Mouse (Mus musculus): ENCODE measurements at regions not wholly inside any gene's neighbourhood (a gene's known extent, or its start where the extent isn't known, plus 50 kb on each side); places are given as distances from the start of the nearest gene placed in this dataset.

DNA sequence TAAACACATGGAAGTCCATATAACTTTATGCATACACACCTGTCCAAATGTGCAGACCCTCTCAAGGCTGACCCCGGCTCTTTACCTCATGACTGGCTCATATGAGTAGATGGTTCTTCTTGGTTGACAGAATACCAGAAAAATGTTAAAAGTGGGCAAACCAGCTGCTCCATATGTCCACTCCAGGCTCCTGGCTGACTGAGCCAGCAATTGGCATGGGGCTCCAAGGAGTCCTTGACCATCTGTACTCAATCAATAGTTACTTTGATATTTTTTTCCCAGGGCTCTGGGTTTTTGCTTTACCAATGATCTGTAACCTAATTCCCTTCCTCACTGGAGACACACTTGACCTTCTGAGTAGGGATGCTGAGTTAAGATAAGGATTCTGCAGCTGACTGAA is 345.5 kb downstream of the Ccser2 start:
- no peak for DNase-seq (ENCODE audit: low read depth, low spot score)

DNA sequence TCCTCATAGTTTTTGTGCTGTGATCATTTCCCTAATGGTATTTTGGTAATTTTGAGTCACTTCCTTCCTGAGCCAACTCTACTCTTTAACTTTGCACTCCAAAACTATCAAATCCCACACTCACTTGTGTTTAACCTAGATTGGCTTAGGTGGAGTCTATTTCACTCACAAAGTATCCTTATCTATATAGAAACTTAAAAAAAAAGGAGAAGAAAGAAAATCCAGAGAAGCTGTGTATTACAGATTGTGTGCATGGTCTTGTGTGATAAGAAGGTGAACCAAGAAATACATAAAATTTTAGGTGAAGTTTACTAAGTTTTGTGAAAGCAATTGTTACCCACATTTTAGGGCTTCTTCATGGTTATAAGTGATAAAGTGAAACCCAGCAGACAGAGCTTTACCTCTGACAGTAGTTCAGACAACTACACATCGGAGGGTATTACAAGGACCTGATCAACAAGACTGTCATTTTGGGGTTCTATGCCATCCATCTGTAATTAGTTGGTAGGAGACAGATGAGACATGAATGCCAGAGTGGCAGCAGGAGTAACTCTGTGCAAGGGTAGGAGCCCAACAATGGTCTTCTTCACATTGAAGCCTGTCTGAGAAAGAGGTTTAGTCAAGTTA is 350.0 kb downstream of the Ccser2 start:
- DNase-seq (ENCODE audit: low read depth, low spot score), result no peak

DNA sequence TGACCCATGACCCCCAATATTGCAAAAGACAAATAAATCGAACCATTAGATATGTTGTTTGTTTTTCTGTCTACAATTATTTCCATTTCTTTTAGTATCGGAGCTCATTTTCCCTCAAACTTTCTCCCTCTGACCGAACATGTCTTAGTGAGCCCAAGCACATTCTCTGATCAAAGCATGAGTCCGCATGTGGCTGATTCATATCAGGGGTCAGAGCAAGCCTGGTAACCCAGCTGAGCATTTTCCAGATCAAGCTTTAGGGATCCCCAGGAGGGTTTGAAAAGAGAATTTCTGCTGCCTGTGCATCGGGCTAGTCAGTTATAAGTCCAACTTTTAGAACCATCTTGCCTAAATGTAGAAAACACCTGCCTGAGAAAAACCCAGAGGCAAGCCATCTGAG is 350.6 kb downstream of the Ccser2 start:
- DNase-seq (ENCODE audit: low read depth, low spot score), result no peak

DNA sequence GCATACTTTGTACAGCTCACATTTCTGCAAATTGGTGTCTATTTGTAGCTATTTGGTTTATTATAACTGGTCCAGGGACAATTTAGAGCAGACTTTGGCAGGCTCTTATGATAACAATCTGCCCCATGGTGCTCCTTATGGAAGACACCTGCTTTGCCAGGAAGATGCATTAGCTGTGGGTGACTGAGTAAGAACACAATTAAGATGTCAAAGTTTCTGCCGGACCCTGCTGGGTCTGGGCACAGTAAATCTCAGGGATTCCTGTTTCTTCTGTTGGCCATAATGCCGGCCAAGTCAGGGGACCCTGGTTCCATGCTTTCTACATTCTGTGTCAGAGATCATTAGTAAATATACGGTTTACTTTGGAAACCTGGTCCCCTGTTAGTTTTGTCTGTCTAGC is 353.7 kb downstream of the Ccser2 start:
- no peak for DNase-seq (ENCODE audit: low read depth, low spot score)

DNA sequence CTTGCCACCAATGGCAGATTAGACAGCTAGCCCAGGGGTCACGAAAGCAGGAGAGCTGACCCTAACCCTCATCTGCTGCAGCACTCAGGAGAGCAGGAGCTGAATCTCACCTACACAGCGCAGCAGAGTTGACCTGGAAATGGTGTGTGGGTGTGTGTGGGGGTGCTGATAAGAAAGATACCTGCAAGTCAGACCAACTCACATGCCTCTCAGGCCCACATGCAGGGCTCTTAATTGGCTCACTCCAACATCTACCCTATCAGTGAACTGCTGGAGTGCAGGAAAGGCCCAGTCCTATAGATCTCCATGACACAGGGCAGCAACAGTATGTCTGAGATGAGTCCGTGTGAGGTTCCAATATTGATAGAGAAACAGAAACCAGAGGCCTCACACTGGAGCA is 355.7 kb downstream of the Ccser2 start:
- no peak for DNase-seq (ENCODE audit: low read depth, low spot score)

DNA sequence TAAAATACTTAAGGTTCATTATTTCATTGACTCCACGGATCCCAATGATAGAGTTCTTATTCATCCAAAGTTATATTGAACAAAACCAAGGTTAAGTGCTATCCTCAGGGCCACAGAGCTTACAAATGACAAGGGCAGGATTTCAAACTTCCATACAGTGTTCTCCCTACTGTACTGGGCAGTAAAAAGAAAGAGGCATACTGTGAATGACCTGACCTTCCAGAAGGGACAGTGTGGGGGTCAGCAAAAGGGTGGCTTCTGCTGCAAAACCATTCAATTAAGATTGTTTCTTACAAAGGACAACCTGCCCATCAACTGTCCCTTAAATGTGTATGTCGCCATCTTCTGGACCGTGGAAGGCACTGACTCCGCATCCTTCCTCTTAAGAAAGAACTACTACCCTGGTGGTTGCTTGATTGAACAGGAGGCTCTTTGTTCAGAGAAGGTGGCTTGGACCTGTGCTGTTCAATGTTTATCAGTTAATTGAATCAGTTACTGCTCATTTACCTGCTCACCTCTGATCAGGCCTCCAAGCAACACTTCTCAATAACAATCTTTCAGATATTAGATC is 384.4 kb downstream of the Ccser2 start:
- no peak for DNase-seq (ENCODE audit: low read depth, low spot score)

DNA sequence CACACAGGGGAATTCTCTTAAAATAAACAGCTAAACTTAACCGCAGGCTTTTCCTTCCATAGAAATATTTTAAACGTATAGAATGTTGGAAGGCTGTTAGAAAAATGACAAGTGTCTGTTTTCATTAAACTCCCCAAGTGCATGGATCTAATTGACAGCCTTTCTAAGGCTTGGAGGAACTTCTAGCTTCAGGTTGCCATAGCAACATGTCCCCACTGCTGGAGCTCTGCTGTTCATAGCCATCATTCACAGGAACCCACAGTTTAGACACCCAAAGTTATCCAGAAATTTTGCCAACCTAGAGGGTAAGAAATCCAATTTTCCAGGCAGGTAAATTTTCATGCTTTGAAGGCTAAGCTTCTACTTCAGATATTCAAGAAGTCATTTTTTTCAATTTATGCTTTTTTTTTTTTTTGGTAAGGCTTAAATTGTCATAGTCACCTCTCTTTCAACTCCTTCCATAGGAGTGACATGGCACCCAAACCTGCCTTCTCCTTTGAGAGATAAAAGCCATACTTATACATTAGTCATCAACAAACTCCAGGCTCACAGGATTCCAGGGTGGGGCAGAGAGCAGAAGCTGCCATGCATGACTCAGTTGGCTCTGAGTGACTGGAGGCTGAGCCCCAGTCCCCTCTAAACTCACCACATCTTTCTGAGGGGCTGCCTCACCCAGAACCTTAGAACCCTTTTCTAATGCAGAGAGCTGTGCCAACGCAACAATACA is 385.1 kb downstream of the Ccser2 start:
- DNase-seq (ENCODE audit: low read depth, low spot score), result no peak

DNA sequence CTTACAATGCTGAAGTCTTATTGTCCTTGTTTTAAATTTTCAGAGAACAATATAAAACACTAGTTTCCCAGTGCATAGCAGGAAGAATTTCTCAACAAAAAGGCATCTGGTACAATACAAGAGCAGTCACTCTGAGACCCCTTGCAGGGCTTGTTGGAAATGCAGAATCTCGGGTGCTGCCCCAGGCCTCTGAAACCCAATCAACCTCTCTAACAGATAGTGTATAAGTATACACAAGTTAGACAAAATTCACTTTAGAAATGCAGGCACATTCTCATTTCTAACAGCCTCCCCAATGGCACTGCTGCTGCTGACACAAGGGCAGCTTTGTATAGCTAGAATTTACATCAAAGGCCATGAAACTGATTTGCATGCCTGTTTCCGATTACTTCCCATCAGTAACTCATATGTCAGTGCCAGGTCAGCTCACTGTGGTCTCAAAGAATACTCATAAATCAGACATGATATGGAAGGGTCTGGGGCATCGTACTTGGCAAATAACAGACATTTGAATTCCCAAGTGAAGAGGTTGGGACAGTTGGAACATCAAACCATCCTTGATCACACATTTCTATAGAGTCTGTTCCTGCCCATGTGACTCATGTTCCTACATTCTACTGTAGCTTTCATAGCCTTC is 405.2 kb downstream of the Ccser2 start:
- DNase-seq (ENCODE audit: low read depth, low spot score), result no peak

DNA sequence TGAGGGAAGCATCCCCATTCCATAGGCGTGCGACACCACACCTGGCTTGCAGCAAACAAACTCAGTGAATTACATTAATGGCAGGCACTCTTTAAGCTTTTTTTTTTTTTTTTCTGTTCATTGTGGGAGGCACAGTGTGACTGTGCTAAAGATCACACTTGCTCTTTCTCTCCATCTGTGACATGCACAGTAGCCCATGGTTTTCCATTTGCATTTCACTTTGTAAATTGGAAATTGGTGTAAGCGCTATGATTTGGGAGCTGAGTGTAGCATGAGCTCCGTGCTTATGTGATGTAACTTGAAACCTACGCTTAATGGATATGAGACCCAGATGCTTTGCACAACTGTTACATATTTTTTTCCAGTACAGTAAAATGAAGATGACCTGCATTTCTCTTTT is 431.2 kb downstream of the Ccser2 start:
- DNase-seq (ENCODE audit: low read depth, low spot score), result no peak

DNA sequence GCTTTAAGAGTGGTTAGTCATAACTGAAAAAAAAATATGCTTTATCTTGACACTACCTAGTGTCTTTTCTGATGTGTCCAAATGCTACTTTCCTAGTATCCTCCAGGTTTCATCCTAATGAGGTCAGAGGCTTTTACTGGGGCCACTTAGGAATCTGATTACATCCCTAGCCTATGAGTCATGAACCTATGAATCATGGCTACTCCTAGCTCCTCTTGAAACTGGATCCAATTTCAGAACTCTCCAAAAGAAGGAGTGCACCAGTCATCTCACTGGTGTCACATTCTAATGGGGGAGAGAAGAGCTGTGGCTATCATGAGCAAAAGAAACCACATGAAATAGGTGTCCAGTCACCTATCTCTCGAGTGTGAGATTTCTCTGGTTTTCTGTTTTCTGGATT is 432.6 kb downstream of the 4930474N05Rik start:
- no peak for DNase-seq (ENCODE audit: low read depth, low spot score)

DNA sequence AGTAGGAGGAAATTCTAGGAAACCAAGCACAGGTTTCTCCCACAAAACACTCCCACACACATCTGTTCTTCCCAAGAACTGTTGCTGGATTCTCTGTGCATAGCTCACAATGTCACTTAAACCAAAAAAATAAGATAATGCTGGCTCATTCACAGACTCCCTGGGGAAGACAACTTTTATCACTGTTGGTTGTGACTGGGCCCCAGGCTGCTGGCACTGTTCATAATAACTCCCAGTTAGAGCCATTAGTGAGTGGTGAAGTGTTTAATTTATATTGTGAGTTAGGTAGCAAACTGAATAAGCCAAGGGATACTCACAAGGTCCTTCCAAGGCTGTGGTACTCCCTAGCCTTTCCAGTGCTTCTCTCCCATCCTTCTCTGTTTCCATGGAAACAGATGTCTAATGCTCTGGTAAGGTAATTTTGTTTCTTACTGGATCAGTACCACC is 430.9 kb downstream of the 4930474N05Rik start:
- DNase-seq (ENCODE audit: low read depth, low spot score), result no peak

DNA sequence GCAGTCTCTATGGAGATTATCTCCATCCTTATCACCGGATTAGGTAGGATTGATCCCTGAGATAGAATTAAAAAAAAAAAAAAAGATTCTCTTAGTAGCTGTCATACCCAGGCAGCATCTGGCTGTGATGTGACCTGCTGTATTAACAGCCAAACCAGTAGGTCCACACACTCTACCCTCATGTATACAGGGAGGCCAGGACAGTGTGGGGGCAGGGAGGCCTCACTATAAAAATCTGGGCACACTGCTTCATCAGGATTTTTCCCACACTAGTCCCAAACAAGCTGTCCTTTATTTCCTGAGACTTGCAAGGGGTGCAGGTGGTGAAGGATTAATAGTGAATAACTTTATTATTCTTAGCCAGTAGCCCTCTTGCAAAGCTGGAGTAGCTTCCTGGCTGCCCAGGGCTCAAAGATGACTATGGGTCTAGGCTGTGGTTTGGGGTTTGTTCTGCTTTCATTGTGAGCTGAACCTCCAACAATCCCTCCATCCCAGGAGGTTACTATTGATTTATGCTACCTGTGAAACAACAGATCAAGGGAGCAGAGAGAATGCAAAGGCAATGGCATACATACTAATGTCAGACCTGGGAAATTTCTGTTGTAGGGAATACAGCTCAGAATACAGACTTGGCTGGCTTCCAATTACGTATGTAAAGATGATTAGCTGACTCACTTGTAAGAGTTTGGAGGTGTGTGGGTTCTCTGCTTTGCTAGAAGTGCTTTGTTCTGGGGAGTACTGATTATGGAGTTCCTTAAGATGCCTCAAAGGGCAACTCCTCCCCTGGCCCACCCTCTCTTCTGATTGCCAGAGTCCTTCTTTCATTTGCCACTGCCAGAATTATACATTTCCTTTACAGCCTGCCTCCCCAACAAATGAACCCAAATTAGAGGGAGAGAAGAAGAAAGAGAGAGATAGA is 407.6 kb downstream of the 4930474N05Rik start:
- DNase-seq (ENCODE audit: low read depth, low spot score), result no peak

DNA sequence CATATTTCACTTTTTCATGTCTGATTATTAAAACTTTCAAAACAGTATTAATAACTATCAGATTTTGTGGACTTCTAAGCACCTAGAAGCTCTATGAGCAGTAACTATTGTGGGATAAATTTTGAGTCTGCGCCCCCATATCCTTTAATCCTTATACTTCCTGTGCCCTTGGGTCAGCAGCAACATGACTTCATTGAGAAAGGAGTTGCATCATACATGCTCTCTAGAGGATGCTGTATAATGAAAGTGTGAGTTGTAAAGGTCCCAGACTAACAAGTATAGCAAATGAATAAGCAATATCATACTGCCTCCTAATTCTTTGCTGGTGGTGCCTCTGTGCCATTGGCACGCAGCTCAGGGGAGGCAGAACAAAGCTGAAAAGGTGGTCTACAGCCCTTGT is 404.6 kb downstream of the 4930474N05Rik start:
- no peak for DNase-seq (ENCODE audit: low read depth, low spot score)

DNA sequence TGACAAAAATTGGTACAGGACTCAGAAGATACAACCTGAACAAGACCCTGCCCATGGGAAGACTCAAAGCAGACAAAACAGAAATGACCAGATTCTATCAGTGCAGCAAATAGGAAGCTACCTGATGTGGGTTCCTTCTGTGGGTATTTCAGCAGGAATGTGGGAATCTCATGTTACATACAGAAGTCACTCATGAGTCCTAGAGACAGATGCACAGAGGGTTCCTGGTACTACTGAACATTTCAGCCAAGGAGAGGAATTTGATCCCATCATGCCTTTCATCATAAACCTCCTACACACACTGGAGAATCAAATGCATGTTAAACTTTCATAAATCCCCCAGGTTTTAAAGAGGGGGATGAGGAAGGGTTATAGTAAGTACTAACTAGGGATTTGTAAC is 390.8 kb downstream of the 4930474N05Rik start:
- DNase-seq (ENCODE audit: low read depth, low spot score), result no peak

DNA sequence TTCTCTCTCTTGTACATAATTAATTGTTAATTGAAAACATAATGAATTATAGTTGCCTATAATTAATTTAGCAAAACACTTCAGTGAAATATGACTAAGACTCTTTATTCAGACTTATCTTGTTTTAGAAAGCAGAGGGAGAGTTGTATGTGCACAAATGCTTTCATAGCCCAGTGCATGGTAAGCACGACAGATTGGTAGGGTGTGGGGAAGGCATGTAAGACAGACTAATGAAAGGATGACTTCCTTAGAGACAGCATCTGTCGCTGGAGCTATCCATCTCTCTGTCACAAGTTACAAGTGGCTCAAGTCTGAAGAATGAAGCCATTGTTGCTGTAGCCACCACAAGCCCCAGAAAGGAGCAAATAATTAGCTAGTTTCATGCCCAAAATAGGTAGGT is 376.9 kb downstream of the 4930474N05Rik start:
- no peak for DNase-seq (ENCODE audit: low read depth, low spot score)

DNA sequence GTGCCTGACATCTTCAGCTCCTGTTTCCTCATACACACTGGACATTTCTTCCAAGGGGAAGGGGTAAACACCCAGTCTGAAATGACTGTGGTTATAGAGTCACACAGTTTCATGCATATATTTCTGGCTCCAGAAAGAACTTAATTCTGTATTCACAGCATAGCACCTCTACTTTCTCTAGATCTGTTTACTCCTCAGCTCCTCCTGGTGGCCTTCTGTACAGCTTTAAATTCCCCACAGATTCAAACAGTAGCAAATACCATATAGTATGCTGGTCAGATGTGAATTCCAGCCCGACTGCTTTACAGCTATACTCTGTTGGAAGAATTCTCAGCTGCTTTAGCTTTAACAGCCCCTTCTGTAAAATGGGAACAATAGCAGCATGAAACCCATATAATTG is 375.6 kb downstream of the 4930474N05Rik start:
- no peak for DNase-seq (ENCODE audit: low read depth, low spot score)

DNA sequence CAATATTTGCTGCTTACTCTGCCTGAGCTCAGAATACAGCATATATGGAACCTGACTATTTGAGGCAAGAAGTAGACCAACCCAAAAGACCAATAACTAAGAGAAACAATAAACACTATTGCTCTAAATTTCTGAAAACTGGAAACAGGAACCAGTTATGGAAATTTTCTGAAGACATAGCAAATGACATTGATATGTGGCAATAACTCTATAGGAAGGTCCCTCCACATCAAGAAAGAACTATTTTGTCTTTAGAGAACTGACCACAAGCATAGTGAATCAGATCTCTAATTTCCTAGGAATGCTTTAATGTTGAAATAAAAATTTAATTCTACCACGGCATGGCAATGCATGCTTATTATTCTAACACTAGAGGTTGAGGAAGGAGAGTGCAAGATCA is 358.3 kb downstream of the 4930474N05Rik start:
- no peak for DNase-seq (ENCODE audit: low read depth, low spot score)

DNA sequence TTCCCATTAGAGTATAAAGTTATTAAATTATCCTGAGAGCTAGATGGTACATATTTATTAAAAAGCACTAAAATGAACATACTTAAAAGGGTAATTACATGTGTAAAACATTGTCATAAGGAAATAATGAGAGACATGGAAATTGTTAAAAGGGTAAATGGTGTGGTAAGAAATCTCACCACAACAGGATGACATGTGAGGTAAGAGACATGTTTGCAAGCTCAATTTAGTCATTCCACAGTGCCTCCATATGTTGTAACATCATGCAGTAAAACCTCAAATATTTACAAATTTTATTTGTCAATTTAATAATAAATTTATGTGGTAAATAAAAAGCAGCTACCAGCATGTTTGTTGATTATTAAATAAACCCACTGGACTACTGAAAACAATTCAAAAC is 355.4 kb downstream of the 4930474N05Rik start:
- no peak for DNase-seq (ENCODE audit: low read depth, low spot score)

DNA sequence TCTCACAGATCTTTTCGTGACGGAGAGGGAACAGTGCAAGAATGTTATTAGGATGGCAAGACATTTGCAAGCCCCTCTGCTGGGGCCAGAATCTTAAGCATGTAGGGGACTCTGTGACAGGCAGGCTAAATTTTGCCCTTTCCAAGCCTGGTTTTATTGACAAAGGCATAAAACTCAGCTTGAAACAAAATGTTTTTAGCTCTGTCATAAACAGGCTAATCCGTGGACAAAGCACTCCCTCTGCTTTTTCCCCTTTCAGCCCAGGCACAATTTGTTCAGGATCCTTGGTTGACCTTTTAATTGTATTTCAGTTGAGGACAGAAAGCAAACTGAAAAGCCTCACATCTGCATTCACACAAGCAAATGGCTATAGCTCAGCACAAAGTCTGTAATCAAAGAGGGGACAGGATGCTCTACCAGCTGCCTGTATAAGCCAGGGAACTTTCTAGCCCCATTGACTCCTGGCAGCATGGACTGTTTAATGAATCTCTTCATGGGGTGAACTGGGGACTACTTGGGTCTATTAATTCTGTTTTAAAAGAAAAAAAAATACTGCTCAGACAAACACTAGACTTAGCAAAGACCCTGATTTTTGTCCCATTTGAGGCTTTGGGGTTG is 320.0 kb downstream of the 4930474N05Rik start:
- DNase-seq (ENCODE audit: low read depth, low spot score), result no peak

DNA sequence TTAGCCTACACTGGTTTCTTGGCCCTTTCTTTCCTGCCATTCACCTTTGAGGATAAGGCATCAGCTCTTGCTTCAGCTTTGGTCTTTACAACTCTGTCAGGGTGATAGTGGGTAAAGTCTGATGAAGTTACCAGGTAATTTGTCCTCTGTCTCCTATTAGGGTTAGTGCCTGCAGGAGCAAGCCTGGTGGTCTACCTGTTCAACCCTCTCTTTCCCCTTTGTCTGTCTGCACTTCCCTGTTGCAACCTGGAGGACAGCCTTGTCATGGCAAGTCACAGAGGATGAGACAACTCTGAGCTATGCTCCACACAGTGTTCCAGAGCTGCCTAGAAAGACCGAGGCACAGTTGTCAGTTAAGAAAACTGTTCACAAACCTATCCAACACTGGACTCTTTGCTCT is 319.5 kb downstream of the 4930474N05Rik start:
- DNase-seq (ENCODE audit: low read depth, low spot score), result no peak
